Mouse (Mus musculus) kidney, embryonic 15.5 days (tissue): Measurements from ENCODE around the gene Cbx2. TPM values are rescaled to one million over a fixed set of nuclear protein-coding genes. Genes with fewer than 3 reads are reported as not detected.

ENCODE experiments used
- ATAC-seq: fragments of 200-750 bp; cut with Nextera tagmentation; replicated peaks from 2 replicates; pipeline ENCODE4 v1.8.0; 2017; ENCODE audit warnings: moderate TSS enrichment; ENCODE audit not compliant: low FRiP score
- H3K27ac ChIP-seq: fragments of 300-500 bp; sonication (generic); 2 replicates; pipeline ENCODE4 v1.5.1; 2015; ENCODE audit warnings: mild to moderate bottlenecking, inconsistent platforms
- H3K27me3 ChIP-seq: fragments of 300-500 bp; sonication (generic); 2 replicates; pipeline ENCODE4 v1.6.1; 2015; ENCODE audit warnings: inconsistent platforms
- H3K36me3 ChIP-seq: fragments of 300-500 bp; sonication (generic); 2 replicates; pipeline ENCODE4 v1.6.1; 2015; ENCODE audit warnings: inconsistent platforms
- H3K4me1 ChIP-seq: fragments of 300-500 bp; sonication (generic); 2 replicates; pipeline ENCODE4 v1.6.1; 2015; ENCODE audit warnings: inconsistent platforms
- H3K4me2 ChIP-seq: fragments of 300-500 bp; sonication (generic); 2 replicates; pipeline ENCODE4 v1.6.1; 2015; ENCODE audit warnings: moderate library complexity, mild to moderate bottlenecking, inconsistent platforms
- H3K4me3 ChIP-seq: fragments of 300-500 bp; sonication (generic); replicated peaks from 2 replicates; pipeline ENCODE4 v1.5.1; 2015; ENCODE audit warnings: mild to moderate bottlenecking, inconsistent platforms
- H3K9ac ChIP-seq: fragments of 300-500 bp; sonication (generic); 2 replicates; pipeline ENCODE4 v1.6.1; 2015; ENCODE audit warnings: mild to moderate bottlenecking, inconsistent platforms
- H3K9me3 ChIP-seq: fragments of 300-500 bp; sonication (generic); replicated peaks from 2 replicates; pipeline ENCODE4 v1.6.1; 2016; ENCODE audit warnings: inconsistent platforms
- WGBS: fragments of 180-500 bp; shearing (Covaris S2); methylation state at CpG from one replicate; pipeline ENCODE4 v1.1.7; 2015; ENCODE audit warnings: mixed read lengths; 5-methylcytosine and 5-hydroxymethylcytosine counted together
- polyA plus RNA-seq: library from polyadenylated mRNA; unstranded; fragments of >200 nt; fragmentation: Nextera tagmentation; extraction: Ambion mirVana; gene quantifications from 2 replicates; pipeline ENCODE4 v1.2.1, GENCODE M21; 2015

Gene Cbx2
- polyA plus RNA-seq, 1 experiment from 2014 or later = 40.7 TPM

GRCm38 (mm10) chr11:119054351-119055345, 31.9 kb downstream of the Cbx2 start:
- peaks cover 76% of the 10 kb centered on the region for H3K4me1 ChIP-seq
- no peaks in the 10 kb centered on the region for H3K36me3 ChIP-seq
- ATAC-seq = no peak
- peak overlapping the region; percentile 61 for H3K4me3 ChIP-seq
- H3K4me2 ChIP-seq = peak overlapping the region; percentile 97
- WGBS = 2% methylated on average over 47 of the region's 47 CpGs
- H3K9ac ChIP-seq = no peak overlapping the region
- peaks cover 91% of the 10 kb centered on the region for H3K27me3 ChIP-seq
- H3K9me3 ChIP-seq = no peaks in the 10 kb centered on the region
- no peak overlapping the region for H3K27ac ChIP-seq

- peak overlapping the region; percentile 61 for H3K4me3 ChIP-seq
These were observed 32.9 kb downstream of the Cbx2 start for GRCm38 (mm10) chr11:119055571-119056131.

GRCm38 (mm10) chr11:119056301-119057211, 33.8 kb downstream of the Cbx2 start:
- under 1% methylated on average over 65 of the region's 65 CpGs for WGBS
- Histone ChIP-seq H3K9ac (peak overlapping the region; percentile 79), H3K36me3 (no peaks in the 10 kb centered on the region), H3K4me3 (peak overlapping the region; percentile 61), H3K4me2 (peak overlapping the region; percentile 97), H3K9me3 (no peaks in the 10 kb centered on the region), H3K4me1 (peaks cover 76% of the 10 kb centered on the region), H3K27me3 (peaks cover 91% of the 10 kb centered on the region), H3K27ac (peak overlapping the region; percentile 64; the same call in 1 of the 2 replicates)
- ATAC-seq = no peak

More at GRCm38 (mm10) chr11:119055571-119056131, 32.9 kb downstream of the Cbx2 start:
- Histone ChIP-seq H3K27ac (no peak overlapping the region), H3K36me3 (no peaks in the 10 kb centered on the region), H3K27me3 (peaks cover 91% of the 10 kb centered on the region), H3K4me2 (peak overlapping the region; percentile 97), H3K9ac (no peak overlapping the region), H3K9me3 (no peaks in the 10 kb centered on the region), H3K4me1 (peaks cover 76% of the 10 kb centered on the region)
- ATAC-seq = no peak
- 1% methylated on average over 32 of the region's 32 CpGs for WGBS

GRCm38 (mm10) chr11:119057291-119057690, 34.5 kb downstream of the Cbx2 start:
- Histone ChIP-seq H3K27ac (no peak overlapping the region), H3K9ac (peak overlapping the region; percentile 79; the same call in 1 of the 2 replicates), H3K36me3 (no peaks in the 10 kb centered on the region), H3K4me3 (peak overlapping the region; percentile 61), H3K27me3 (peaks cover 91% of the 10 kb centered on the region), H3K4me2 (peak overlapping the region; percentile 97), H3K4me1 (peaks cover 70% of the 10 kb centered on the region), H3K9me3 (no peaks in the 10 kb centered on the region)
- WGBS = 1% methylated on average over 9 of the region's 9 CpGs
- no peak for ATAC-seq

- Histone ChIP-seq H3K9me3 (no peaks in the 10 kb centered on the region), H3K4me3 (peak overlapping the region; percentile 61), H3K27me3 (peaks cover 90% of the 10 kb centered on the region), H3K27ac (0 out of 2 replicates have a peak overlapping the region, but pooled peaks have one; percentile 35), H3K9ac (peak overlapping the region; percentile 30; the same call in 1 of the 2 replicates), H3K4me2 (peak overlapping the region; percentile 97), H3K4me1 (peaks cover 60% of the 10 kb centered on the region), H3K36me3 (no peaks in the 10 kb centered on the region)
- ATAC-seq = peak; percentile 37; the same call in 1 of the 2 replicates
- WGBS = under 1% methylated on average over 58 of the region's 58 CpGs
These were observed 35.6 kb downstream of the Cbx2 start for GRCm38 (mm10) chr11:119058041-119058995.

GRCm38 (mm10) chr11:119059256-119059655, 36.5 kb downstream of the Cbx2 start:
- Histone ChIP-seq H3K4me1 (peaks cover 50% of the 10 kb centered on the region), H3K36me3 (no peaks in the 10 kb centered on the region), H3K27me3 (peaks cover 87% of the 10 kb centered on the region), H3K9ac (no peak overlapping the region), H3K27ac (no peak overlapping the region), H3K9me3 (no peaks in the 10 kb centered on the region), H3K4me2 (peak overlapping the region; percentile 97), H3K4me3 (peak overlapping the region; percentile 61; the same call in 1 of the 2 replicates)
- ATAC-seq = no peak
- WGBS = 17% methylated on average over 3 of the region's 3 CpGs

GRCm38 (mm10) chr11:119066841-119067240, 44.1 kb downstream of the Cbx2 start:
- Histone ChIP-seq H3K36me3 (no peaks in the 10 kb centered on the region), H3K4me2 (no peak overlapping the region)
- 79% methylated on average over 8 of the region's 8 CpGs for WGBS

GRCm38 (mm10) chr11:119072239-119072638, 49.5 kb downstream of the Cbx2 start:
- Histone ChIP-seq H3K27ac (no peak overlapping the region), H3K36me3 (0 out of 2 replicates have a peak, but pooled peaks cover under 1% of the 10 kb centered on the region), H3K27me3 (peaks cover 16% of the 10 kb centered on the region; the same call in 1 of the 2 replicates), H3K9me3 (no peaks in the 10 kb centered on the region), H3K4me3 (no peak overlapping the region), H3K4me1 (peaks cover 7% of the 10 kb centered on the region), H3K9ac (no peak overlapping the region), H3K4me2 (no peak overlapping the region)
- no peak for ATAC-seq
- 78% methylated on average over 7 of the region's 7 CpGs for WGBS

More at GRCm38 (mm10) chr11:119066841-119067240, 44.1 kb downstream of the Cbx2 start:
- Histone ChIP-seq H3K9ac (no peak overlapping the region), H3K27me3 (peaks cover 35% of the 10 kb centered on the region), H3K27ac (no peak overlapping the region), H3K4me3 (no peak overlapping the region), H3K4me1 (no peaks in the 10 kb centered on the region), H3K9me3 (no peaks in the 10 kb centered on the region)
- no peak for ATAC-seq

GRCm38 (mm10) chr11:119072986-119073385, 50.2 kb downstream of the Cbx2 start:
- H3K36me3 ChIP-seq = peaks cover 5% of the 10 kb centered on the region; the same call in 1 of the 2 replicates
- H3K4me3 ChIP-seq = no peak overlapping the region
- no peak overlapping the region for H3K27ac ChIP-seq
- H3K4me1 ChIP-seq = peaks cover 9% of the 10 kb centered on the region
- 47% methylated on average over 6 of the region's 6 CpGs for WGBS
- H3K9ac ChIP-seq = no peak overlapping the region
- H3K4me2 ChIP-seq = no peak overlapping the region
- no peaks in the 10 kb centered on the region for H3K9me3 ChIP-seq
- no peak for ATAC-seq
- peaks cover 16% of the 10 kb centered on the region; the same call in 1 of the 2 replicates for H3K27me3 ChIP-seq

- H3K9ac ChIP-seq = no peak overlapping the region
- WGBS = 78% methylated on average over 6 of the region's 6 CpGs
- H3K4me1 ChIP-seq = peaks cover 18% of the 10 kb centered on the region
- H3K27me3 ChIP-seq = peaks cover 12% of the 10 kb centered on the region; the same call in 1 of the 2 replicates
- H3K4me3 ChIP-seq = no peak overlapping the region
- H3K9me3 ChIP-seq = no peaks in the 10 kb centered on the region
- no peak overlapping the region for H3K4me2 ChIP-seq
- no peak overlapping the region for H3K27ac ChIP-seq
- peaks cover 5% of the 10 kb centered on the region; the same call in 1 of the 2 replicates for H3K36me3 ChIP-seq
- no peak for ATAC-seq
These were observed 51.2 kb downstream of the Cbx2 start for GRCm38 (mm10) chr11:119073876-119074433.
